Mouse (Mus musculus) erythroblast, adult 5-6 weeks (primary cell): Measurements from ENCODE around the gene Ccdc97. TPM values are rescaled to one million over a fixed set of nuclear protein-coding genes. Genes with fewer than 3 reads are reported as not detected.

Source experiments
- ATAC-seq: replicated peaks from 2 replicates; pipeline ENCODE4 v1.8.0; 2016; ENCODE audit warnings: moderate number of reproducible peaks, mild to moderate bottlenecking, moderate TSS enrichment, inconsistent platforms; ENCODE audit not compliant: poor library complexity, low FRiP score, severe bottlenecking
- total RNA-seq, 2 experiments: library from RNA; stranded (forward) in 1 of 2; stranded (reverse) in 1 of 2; fragments of 150-400 nt in 1 of 2; fragments of 200-764, 138-1000 nt in 1 of 2; gene quantifications; 2 replicates each; pipeline versions ENCODE4 v1.2.3 to v1.2.4; 2015 to 2017; ENCODE audit warnings: low replicate concordance in 2 of 2

Ccdc97 gene
- total RNA-seq, 2 experiments from 2014 or later: 14.7 to 22.3 TPM

DNA sequence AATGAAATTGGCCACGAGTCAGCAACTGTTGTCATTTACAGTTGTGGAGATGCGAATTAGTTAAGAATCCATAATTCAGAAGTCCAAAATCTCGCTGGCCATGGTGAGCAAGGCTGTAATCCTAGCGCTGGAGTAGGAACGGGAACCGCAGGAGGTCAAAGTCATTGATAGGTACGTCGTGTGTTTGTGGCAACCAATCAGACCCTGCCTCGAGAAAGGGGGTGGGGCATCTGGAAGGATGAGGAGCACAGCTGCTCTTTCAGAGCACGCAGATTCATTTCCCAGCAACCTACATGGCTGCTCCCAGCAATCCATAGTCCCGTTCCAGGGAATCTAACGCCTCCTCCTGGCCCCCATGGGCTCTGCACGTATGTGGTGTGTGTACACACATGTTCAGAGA is 19.0 kb downstream of the Ccdc97 start:
- ATAC-seq: no peak

DNA sequence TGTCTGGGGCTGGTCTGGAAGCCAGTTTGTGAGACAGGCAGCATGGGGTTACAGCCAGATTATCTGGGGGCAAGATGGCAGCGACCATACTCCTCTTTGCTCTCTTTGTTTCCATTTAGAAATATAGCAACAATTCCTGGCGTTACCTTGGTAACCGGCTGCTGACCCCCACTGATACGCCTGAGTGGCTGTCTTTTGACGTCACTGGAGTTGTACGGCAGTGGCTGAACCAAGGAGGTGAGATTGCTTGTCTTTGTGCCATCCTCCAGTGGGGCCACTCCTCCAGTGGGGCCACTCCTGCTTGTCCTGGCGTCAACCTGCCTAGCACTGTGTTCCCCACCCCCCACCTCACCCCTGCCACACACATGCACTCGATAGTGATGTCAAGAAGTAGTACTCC is 24.8 kb downstream of the Ccdc97 start:
- no peak for ATAC-seq

GRCm38 (mm10) chr7:25690051-25690450 is 28.8 kb downstream of the Ccdc97 start:
- ATAC-seq: no peak

GRCm38 (mm10) chr7:25689603-25690021 is 29.3 kb downstream of the Ccdc97 start:
- ATAC-seq: no peak

- peak; percentile 77 for ATAC-seq
Observed at GRCm38 (mm10) chr7:25688810-25689586, 29.9 kb downstream of the Ccdc97 start.

DNA sequence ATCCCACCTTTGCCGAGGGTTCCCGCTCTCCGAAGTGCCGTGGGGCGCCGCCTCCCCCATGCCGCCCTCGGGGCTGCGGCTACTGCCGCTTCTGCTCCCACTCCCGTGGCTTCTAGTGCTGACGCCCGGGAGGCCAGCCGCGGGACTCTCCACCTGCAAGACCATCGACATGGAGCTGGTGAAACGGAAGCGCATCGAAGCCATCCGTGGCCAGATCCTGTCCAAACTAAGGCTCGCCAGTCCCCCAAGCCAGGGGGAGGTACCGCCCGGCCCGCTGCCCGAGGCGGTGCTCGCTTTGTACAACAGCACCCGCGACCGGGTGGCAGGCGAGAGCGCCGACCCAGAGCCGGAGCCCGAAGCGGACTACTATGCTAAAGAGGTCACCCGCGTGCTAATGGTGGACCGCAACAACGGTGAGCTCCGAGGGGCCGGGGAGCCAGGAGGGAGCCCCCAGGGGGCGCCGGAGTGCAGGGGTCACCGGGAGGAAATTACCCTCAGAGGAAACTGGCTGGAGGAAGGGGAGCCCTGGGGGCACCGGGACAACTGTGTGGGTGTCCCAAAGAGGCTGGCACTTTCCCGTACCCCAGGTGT is 31.0 kb downstream of the Ccdc97 start:
- ATAC-seq: peak; percentile 33

GRCm38 (mm10) chr7:25686680-25687531 is 32.0 kb downstream of the Ccdc97 start, which contains the start of gene Tgfb1:
TSS of gene Tgfb1 (plus strand) at chr7:25687002.
- peak; percentile 49 for ATAC-seq

- ATAC-seq: no peak
Observed at GRCm38 (mm10) chr7:25685926-25686470, 32.9 kb downstream of the Ccdc97 start.

- ATAC-seq: no peak
Observed at GRCm38 (mm10) chr7:25684659-25685058, 34.2 kb downstream of the Ccdc97 start.

DNA sequence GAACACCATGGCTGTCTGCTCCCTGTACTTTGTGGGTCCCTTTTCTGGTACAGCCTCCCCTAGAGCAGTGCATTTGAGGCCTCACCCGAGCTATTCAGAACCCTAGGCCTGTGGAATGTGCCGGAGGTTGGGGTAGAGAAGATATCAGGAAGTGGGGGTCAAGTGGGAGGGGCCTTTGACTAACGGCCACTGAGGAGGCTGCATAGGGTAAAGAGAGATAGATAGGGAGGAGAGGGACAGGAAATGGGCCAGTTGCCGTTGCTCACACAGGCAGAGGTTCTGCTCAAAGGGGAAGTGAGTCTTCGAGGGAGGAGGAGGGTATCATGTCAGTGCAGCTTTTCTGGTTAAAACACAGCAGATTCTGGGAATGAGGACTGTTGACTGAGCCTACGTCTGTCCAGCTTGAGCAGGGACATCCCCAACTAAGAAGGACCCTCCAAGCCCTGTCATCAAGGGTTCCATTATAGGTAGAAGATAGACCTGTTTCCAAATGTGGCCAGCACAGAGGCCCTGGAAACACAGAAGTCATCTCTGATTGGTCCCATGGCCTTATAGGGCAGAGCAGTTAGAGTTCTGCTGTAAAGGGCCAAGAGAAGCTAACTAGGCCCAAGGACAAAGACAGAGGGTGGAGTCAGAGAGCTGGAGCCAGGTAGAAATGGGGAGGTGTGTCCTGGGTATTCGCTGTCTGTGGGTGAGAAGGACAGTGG is 35.3 kb downstream of the Ccdc97 start:
- ATAC-seq: no peak

DNA sequence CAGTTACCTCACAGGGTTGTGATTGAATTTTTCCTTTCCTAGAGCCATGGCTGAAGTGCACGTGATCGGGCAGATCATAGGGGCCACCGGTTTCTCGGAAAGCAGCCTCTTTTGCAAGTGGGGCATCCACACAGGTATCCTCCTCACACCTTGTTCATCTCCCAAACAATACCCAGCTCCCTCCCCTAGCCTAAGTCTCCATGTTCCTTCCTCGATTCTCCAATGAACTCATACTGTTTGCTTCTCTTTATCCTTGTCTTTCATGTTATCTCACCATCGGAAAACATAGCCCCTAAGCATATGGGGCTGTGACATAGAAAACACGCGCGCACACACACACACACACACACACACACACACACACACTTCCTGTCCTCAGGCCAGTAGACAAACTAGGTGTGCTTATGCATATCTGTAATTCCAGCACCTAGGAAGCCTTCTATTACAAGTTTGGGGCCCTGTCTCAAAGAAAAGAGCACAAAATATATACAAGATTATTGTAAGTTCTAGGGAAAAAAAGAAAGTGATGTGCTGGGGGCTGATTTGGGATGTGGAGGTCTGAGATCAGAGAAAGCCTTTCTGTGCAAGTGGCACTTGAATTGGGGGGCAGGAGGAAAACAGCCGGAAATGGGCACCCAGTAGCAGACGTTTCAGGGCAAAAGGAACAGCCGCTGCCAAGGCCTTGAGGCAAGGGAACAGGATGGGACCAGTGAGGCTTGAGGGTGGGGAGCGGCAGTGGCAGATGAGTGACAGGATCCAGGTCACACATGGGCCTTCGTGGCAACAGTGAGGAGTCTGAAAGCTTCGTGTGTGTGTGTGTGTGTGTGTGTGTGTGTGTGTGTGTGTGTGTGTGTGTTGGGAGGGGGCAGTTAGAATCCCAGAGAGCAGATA is 37.3 kb downstream of the Ccdc97 start:
- no peak for ATAC-seq

GRCm38 (mm10) chr7:25680514-25681258 is 38.2 kb downstream of the Ccdc97 start, which contains the start of gene B9d2:
TSS of gene B9d2 (plus strand) at chr7:25680780.
- peak; percentile 94 for ATAC-seq

- ATAC-seq: no peak
Observed at GRCm38 (mm10) chr7:25679971-25680370, 38.9 kb downstream of the Ccdc97 start.

- no peak for ATAC-seq
Observed at GRCm38 (mm10) chr7:25677013-25677412, 41.9 kb downstream of the Ccdc97 start.

DNA sequence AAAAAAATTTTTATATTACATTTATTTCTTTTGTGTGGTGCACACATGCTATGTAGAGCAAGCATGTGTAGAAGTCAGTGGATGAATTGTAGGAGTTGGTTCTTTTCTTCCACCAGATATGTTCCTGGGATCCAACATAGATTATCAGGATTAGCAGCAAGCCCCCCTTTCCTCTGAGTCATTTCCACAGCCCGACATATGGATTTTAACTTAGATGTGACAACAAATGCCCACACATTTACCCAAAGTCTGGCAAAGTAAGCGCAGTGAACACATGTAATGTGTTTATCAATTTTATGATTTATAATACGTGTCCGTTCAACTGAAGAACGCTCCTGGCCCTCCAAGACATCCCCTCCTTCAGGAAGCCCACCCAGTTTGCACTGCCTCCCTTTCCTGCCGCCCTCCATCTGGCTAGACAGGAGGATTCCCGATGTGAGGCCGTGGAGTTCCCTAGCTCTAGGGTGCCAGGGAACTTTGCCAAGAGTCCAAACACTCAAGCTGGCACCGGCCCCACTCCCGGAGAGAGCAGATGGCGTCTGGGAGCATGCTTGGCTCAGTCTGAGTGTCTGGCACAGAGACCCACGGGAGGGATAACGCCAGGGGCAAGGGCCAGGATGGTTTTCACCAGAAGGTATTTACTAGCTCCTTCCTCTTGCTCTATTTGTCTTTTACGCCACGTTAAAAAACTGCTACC is 42.7 kb downstream of the Ccdc97 start:
- no peak for ATAC-seq

DNA sequence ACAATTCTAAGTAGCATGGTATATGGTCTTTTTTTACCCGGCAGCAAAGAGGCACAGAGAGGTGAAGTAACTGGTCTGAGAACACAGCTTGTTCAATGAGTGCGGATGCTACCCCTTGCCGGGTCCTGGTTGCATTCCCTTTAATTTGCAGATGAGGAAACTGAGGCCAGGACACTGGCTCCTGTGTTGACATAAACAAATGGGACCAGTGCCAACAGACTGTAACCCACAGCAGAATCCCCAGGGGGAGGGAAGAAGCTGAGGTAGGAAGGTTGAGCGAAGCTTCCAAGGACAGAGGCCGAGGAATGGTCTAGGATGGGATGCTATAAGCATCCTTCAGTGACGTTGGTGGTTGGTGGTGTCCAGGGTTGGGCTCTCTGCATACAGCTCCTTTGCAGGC is 43.5 kb downstream of the Ccdc97 start:
- ATAC-seq: no peak

GRCm38 (mm10) chr7:25674719-25675300 is 44.1 kb downstream of the Ccdc97 start, which contains the start of gene Tmem91:
TSS of gene Tmem91 (minus strand) at chr7:25675166.
- ATAC-seq: no peak
